In the genomic region with DNA sequence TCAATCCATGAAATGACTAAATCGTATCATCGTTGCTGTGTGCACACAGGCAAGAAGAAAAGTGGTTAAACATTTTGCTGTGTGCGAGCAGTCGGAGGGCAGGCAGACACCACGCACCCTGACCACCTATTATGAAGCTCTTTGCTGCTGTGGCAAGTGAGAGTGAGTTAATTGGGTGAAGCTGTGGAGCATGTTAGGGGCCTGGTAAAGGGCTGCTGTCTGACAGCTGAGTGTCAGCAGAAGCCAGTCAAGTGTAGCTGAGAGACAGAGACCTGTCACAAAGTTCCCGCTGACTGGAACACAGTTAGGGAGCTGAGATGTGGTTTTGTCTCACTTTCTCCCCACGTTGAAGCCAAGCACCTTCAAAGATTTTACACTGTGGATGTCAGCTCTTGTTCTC, we compare ENCODE assay signal across 5 mouse cellular contexts.
"Had no signal": no experiment of that assay in that cellular context is flagged by ENCODE, and none has a peak within 500 bp of the region (broad histone marks: within the 10 kb centered on the region; RNA-seq: fewer than 3 reads in every experiment).

No protein-coding gene starts in this region.

- ATAC-seq: hindbrain, embryonic 16.5 days; inflammation-experienced regulatory T-cells, adult 6 months; intestine, postnatal 0 days had no signal

- DNase-seq: kidney, postnatal 36 days; lung, adult 18-20 months had no signal
